Mouse (Mus musculus): Measurements from ENCODE around the gene Olfr1231.

Gene Olfr1231

DNA sequence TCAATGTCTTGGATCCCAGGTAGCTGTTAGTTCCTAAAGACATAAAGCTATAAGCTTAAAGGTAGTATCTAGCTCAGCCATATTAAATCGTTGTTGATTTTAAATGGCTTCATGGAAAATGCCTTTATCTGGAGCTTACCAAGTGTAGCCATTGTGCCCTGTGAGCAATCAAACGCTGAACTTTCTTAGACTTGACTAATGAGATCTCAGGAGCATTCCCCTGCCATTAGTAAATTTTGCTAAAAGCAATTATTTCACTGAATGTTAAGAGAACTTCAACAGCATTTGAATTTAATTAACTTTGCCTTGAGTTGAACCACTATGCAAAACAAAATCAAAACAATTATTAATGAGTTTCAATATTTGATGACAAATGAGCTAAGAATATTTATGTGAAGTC, at the start of gene Olfr1231:
Gene Olfr1231, minus strand, starts transcription at position 101 of the 400 bp plus-strand sequence.
- DNase-seq (ENCODE audit: low spot score in 2 of 2), result no peak

DNA sequence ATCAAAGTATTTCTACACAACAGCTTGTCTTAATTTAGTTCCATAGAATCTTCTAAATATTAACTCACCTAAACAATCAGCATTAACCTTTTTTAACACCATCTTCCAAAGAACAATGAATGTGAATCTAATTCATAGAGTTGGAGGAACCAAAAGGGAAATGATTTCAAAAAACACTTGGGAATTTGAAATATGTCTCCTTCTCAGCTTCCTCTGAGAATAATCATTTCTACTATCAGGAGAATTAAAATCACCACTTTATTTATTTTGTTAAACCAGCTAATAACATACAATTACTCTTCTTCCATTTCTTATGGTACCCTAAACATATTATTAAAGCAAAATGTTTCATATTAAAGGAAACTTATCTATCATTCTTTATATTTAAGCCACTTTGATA, 35.4 kb upstream of the Olfr1231 start, which contains the start of gene Olfr1233:
Gene Olfr1233, minus strand, starts transcription at position 101 of the 400 bp plus-strand sequence.
- DNase-seq (ENCODE audit: low spot score in 2 of 2), result no peak

DNA sequence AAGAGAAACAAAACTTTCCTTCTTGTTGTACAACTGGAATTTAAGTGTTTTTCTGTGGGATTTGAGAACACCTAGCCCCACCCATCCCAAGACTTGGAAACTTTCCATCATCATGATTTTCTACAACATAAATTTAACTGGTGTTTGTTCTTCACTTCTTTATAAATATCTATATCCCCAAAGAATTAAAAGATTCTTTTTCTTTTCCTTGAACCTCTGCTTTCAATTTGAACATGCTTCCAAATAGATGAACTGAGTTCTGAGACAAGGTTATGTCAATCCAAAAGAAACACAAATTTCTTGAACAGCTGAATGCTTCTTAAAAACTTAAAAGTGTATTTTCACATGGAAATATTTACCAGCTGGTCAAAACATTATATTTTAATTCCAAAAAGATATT, 22.7 kb upstream of the Olfr1231 start, which contains the start of gene Olfr1232:
Gene Olfr1232, minus strand, starts transcription at position 101 of the 400 bp plus-strand sequence.
- no peak for DNase-seq (ENCODE audit: low spot score in 2 of 2)

DNA sequence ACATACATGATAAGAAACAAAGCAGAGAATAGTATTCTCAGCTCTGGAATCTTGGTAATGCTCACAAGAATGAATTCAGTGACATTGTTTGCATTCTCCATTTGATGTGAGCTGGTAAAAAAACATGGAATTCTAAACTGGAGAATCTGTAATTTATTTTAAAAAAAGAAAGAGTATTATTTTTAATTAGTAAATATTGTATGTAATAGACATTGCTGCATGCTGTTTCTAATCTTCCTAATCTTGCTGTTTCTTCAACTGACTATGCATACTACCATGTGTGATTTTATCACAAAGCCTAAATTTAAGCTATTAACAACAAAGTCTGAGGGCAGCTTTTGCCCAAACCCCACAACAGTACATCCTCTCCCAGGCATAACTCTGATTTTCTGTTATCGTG, 9.7 kb downstream of the Olfr1231 start, which contains the start of gene Olfr1230:
Gene Olfr1230, minus strand, starts transcription at position 101 of the 400 bp plus-strand sequence.
- DNase-seq (ENCODE audit: low spot score in 2 of 2), result no peak

DNA sequence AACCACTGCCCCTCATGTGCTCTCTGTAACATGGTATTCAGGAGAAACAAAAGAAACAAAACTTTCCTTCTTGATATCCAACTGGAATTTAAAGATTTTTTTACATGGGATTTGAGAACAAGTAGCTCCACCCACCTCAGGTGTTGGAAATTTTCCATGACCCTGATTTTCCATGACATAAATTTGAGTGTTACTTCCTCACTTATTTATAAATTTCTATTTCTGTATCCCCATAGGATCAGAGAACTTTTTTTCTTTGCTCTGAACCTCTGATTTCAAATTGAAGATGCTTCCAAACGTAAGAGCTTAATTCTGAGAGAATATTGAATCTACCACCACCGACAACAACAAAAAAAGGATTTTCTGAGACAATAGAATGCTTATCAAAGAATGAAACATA, 19.0 kb downstream of the Olfr1231 start, which contains the start of gene Olfr1229:
Gene Olfr1229, minus strand, starts transcription at position 101 of the 400 bp plus-strand sequence.
- no peak for DNase-seq (ENCODE audit: low spot score in 2 of 2)

- no peak for DNase-seq (ENCODE audit: low spot score in 2 of 2)
These were observed 52.9 kb downstream of the Olfr1231 start, which contains the start of gene Olfr1228 for GRCm38 (mm10) chr2:89253962-89254361. Gene Olfr1228 (minus strand): TSS chr2:89254062.
